Mouse (Mus musculus) neural tube, embryonic 12.5 days (tissue): ENCODE measurements around the gene Rer1. TPM values are rescaled to one million over a fixed set of nuclear protein-coding genes. Genes with fewer than 3 reads are reported as not detected.

ENCODE experiments used
- ATAC-seq: fragments of 200-750 bp; cut with Nextera tagmentation; 2 replicates; pipeline ENCODE4 v1.8.0; 2017; ENCODE audit warnings: low read depth, mild to moderate bottlenecking, moderate TSS enrichment, moderate library complexity; ENCODE audit not compliant: low FRiP score
- H3K27ac ChIP-seq: fragments of 300-500 bp; sonication (generic); 2 replicates; pipeline ENCODE4 v1.5.1; 2016
- H3K27me3 ChIP-seq: fragments of 300-500 bp; sonication (generic); replicated peaks from 2 replicates; pipeline ENCODE4 v1.6.1; 2016; ENCODE audit warnings: mild to moderate bottlenecking
- H3K36me3 ChIP-seq: fragments of 300-500 bp; sonication (generic); 2 replicates; pipeline ENCODE4 v1.6.1; 2016; ENCODE audit warnings: mild to moderate bottlenecking
- H3K4me1 ChIP-seq: fragments of 300-500 bp; sonication (generic); 2 replicates; pipeline ENCODE4 v1.6.1; 2016
- H3K4me2 ChIP-seq: fragments of 300-500 bp; sonication (generic); replicated peaks from 2 replicates; pipeline ENCODE4 v1.6.1; 2016; ENCODE audit warnings: mild to moderate bottlenecking
- H3K4me3 ChIP-seq: fragments of 300-500 bp; sonication (generic); 2 replicates; pipeline ENCODE4 v1.5.1; 2016
- H3K9ac ChIP-seq: fragments of 300-500 bp; sonication (generic); 2 replicates; pipeline ENCODE4 v1.6.1; 2016; ENCODE audit warnings: mild to moderate bottlenecking
- H3K9me3 ChIP-seq: fragments of 300-500 bp; sonication (generic); 2 replicates; pipeline ENCODE4 v1.6.1; 2016; ENCODE audit warnings: mild to moderate bottlenecking
- WGBS: fragments of 180-500 bp; shearing (Covaris S2); methylation state at CpG from one replicate; pipeline ENCODE4 v1.1.7; 2016; 5-methylcytosine and 5-hydroxymethylcytosine counted together
- polyA plus RNA-seq: library from polyadenylated mRNA; unstranded; fragments of >200 nt; fragmentation: Nextera tagmentation; extraction: Ambion mirVana; gene quantifications from 2 replicates; pipeline ENCODE4 v1.2.1, GENCODE M21; 2016

The Rer1 gene
- polyA plus RNA-seq, 1 experiment from 2014 or later = 135 TPM

GRCm38 (mm10) chr4:155034202-155034601 lies 52.0 kb downstream of the Rer1 start:
- Histone ChIP-seq H3K4me3 (no peak overlapping the region), H3K9ac (no peak overlapping the region), H3K36me3 (no peaks in the 10 kb centered on the region), H3K27ac (no peak overlapping the region), H3K9me3 (no peaks in the 10 kb centered on the region), H3K4me1 (peaks cover 34% of the 10 kb centered on the region), H3K27me3 (peaks cover 22% of the 10 kb centered on the region; the same call in 1 of the 2 replicates), H3K4me2 (no peak overlapping the region)
- 19% methylated on average over 7 of the region's 7 CpGs for WGBS
- ATAC-seq = no peak

- ATAC-seq = no peak
- Histone ChIP-seq H3K36me3 (no peaks in the 10 kb centered on the region), H3K4me1 (peaks cover 34% of the 10 kb centered on the region), H3K27me3 (peaks cover 18% of the 10 kb centered on the region; the same call in 1 of the 2 replicates), H3K4me2 (no peak overlapping the region), H3K9me3 (no peaks in the 10 kb centered on the region), H3K27ac (no peak overlapping the region), H3K9ac (no peak overlapping the region), H3K4me3 (no peak overlapping the region)
- 28% methylated on average over 6 of the region's 6 CpGs for WGBS
Measured at GRCm38 (mm10) chr4:155033115-155033514, 53.1 kb downstream of the Rer1 start.

- Histone ChIP-seq H3K27ac (peak overlapping the region; percentile 10; the same call in 1 of the 2 replicates), H3K36me3 (no peaks in the 10 kb centered on the region), H3K9ac (no peak overlapping the region), H3K4me3 (no peak overlapping the region), H3K9me3 (no peaks in the 10 kb centered on the region), H3K4me2 (no peak overlapping the region), H3K27me3 (no peaks in the 10 kb centered on the region), H3K4me1 (peaks cover 27% of the 10 kb centered on the region)
- 80% methylated on average over 11 of the region's 11 CpGs for WGBS
- no peak for ATAC-seq
Measured at GRCm38 (mm10) chr4:155024170-155025010, 61.8 kb downstream of the Rer1 start.

Other genes with a start within 250 kb of the Rer1 start
- gene Ttc34, start 248.9 kb downstream of the Rer1 start, polyA plus RNA-seq = 0.28 and 0.38 TPM in 2 replicates
- gene Mmel1, start 216.8 kb downstream of the Rer1 start, polyA plus RNA-seq = 0.23 and 0.26 TPM in 2 replicates
- 36.1 and 40.4 TPM in 2 replicates for gene Fam213b, start 187.2 kb downstream of the Rer1 start, polyA plus RNA-seq
- 0.34 and 1.2 TPM in 2 replicates for gene Tnfrsf14, start 157.8 kb downstream of the Rer1 start, polyA plus RNA-seq
- gene Hes5, start 125.5 kb downstream of the Rer1 start, polyA plus RNA-seq = 396 and 412 TPM in 2 replicates
- 41.2 and 46.3 TPM in 2 replicates for gene Pank4, start 122.3 kb downstream of the Rer1 start, polyA plus RNA-seq
- gene Plch2, start 29.6 kb downstream of the Rer1 start, polyA plus RNA-seq = 4.1 TPM in 2 replicates
- 16.6 and 17.3 TPM in 2 replicates for gene Pex10, start 19.4 kb downstream of the Rer1 start, polyA plus RNA-seq
- gene Morn1, start 195 bp upstream of the Rer1 start, polyA plus RNA-seq = 6.0 and 6.1 TPM in 2 replicates
- gene Ski, start 136.2 kb upstream of the Rer1 start, polyA plus RNA-seq = 12.3 and 13.2 TPM in 2 replicates
- gene Faap20, start 163.4 kb upstream of the Rer1 start, polyA plus RNA-seq = 87.5 and 89.3 TPM in 2 replicates